Mouse (Mus musculus) CD4-positive, CD25-positive, alpha-beta regulatory T cell, adult 2 months (primary cell): Measurements from ENCODE around the gene Cenpf.

Source experiments
- DNase-seq: peaks from one replicate; pipeline ENCODE4 v3.0.0-alpha.2; 2012; ENCODE audit warnings: low read depth, low spot score

Gene Cenpf

GRCm38 (mm10) chr1:189687654-189688387 lies at the start of gene Cenpf:
Cenpf (minus strand) TSS chr1:189688086.
- DNase-seq = peak; percentile 99

GRCm38 (mm10) chr1:189732156-189732555 lies 44.3 kb upstream of the Cenpf start:
- DNase-seq = no peak

GRCm38 (mm10) chr1:189731697-189732096 lies 43.8 kb upstream of the Cenpf start:
- no peak for DNase-seq

GRCm38 (mm10) chr1:189729141-189729815 lies 41.4 kb upstream of the Cenpf start:
- DNase-seq = no peak

- no peak for DNase-seq
Measured at GRCm38 (mm10) chr1:189728784-189729115, 40.9 kb upstream of the Cenpf start.

GRCm38 (mm10) chr1:189727884-189728783 lies 40.2 kb upstream of the Cenpf start, which contains the start of gene Ptpn14:
Ptpn14 (plus strand) TSS chr1:189728268.
- peak; percentile 13 for DNase-seq

- DNase-seq = no peak
Measured at GRCm38 (mm10) chr1:189727346-189727883, 39.5 kb upstream of the Cenpf start.

GRCm38 (mm10) chr1:189726121-189726520 lies 38.2 kb upstream of the Cenpf start:
- DNase-seq = no peak

- DNase-seq = no peak
Measured at GRCm38 (mm10) chr1:189718600-189718999, 30.7 kb upstream of the Cenpf start.

GRCm38 (mm10) chr1:189717546-189717945 lies 29.7 kb upstream of the Cenpf start:
- no peak for DNase-seq

GRCm38 (mm10) chr1:189715915-189716797 lies 28.3 kb upstream of the Cenpf start:
- no peak for DNase-seq

GRCm38 (mm10) chr1:189709001-189709400 lies 21.1 kb upstream of the Cenpf start:
- DNase-seq = no peak

GRCm38 (mm10) chr1:189707419-189707818 lies 19.5 kb upstream of the Cenpf start:
- DNase-seq = no peak

GRCm38 (mm10) chr1:189707014-189707413 lies 19.1 kb upstream of the Cenpf start:
- no peak for DNase-seq

GRCm38 (mm10) chr1:189706040-189706645 lies 18.3 kb upstream of the Cenpf start:
- DNase-seq = no peak

GRCm38 (mm10) chr1:189703591-189703990 lies 15.7 kb upstream of the Cenpf start:
- no peak for DNase-seq

GRCm38 (mm10) chr1:189703156-189703555 lies 15.3 kb upstream of the Cenpf start:
- DNase-seq = peak; percentile 60

- DNase-seq = peak; percentile 79
Measured at GRCm38 (mm10) chr1:189700990-189701389, 13.1 kb upstream of the Cenpf start.

- no peak for DNase-seq
Measured at GRCm38 (mm10) chr1:189700186-189700585, 12.3 kb upstream of the Cenpf start.

GRCm38 (mm10) chr1:189698416-189698815 lies 10.5 kb upstream of the Cenpf start:
- no peak for DNase-seq
